34 mouse cellular contexts compared by ENCODE assay signal in the genomic region with DNA sequence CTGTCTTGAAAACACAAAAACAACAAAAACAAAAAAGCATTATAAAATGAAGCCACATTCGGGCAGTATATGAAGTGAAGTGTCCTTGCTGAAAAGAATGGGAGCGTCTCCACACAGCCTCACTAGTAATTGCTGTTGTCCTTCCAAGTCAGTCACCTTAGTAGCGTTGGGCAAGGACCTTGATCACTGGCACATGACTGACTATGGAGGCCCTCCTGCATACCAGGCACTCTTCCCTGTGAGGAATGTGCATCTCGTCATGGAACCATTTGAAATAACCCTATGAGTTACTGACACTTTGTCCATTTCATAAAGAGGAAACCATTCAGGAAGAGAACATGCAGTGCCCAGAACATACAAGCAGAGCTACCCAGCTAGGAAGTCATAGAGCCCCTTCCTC. TPM values are rescaled to one million over a fixed set of nuclear protein-coding genes. Genes with fewer than 3 reads are reported as not detected.
DNase-seq lines count a peak whose midpoint lies in the region; ATAC-seq lines count a peak whose summit lies in the region.
"Had no signal": no experiment of that assay in that cellular context is flagged by ENCODE, and none has a peak within 500 bp of the region (broad histone marks: within the 10 kb centered on the region; RNA-seq: fewer than 3 reads in every experiment).

No protein-coding gene starts in this region.

- H3K4me2 ChIP-seq in heart, embryonic 16.5 days (ENCODE audit: low read depth, low read length) = no peak overlapping the region
- no peak overlapping the region for H3K4me2 ChIP-seq in heart, embryonic 12.5 days
- H3K4me2 ChIP-seq: embryonic facial prominence, embryonic 13.5 days; forebrain, embryonic 12.5 days; forebrain, embryonic 15.5 days; heart, embryonic 13.5 days; hindbrain, embryonic 12.5 days; hindbrain, embryonic 15.5 days had no signal

- WGBS in heart, embryonic 16.5 days = 61% methylated on average over 4 of the region's 4 CpGs
- 79% methylated on average over 4 of the region's 4 CpGs for WGBS in heart, embryonic 12.5 days

- peak; percentile 44 to 47 for DNase-seq in heart, adult 18-20 months
- DNase-seq in heart, adult 8-10 months (ENCODE audit: low spot score) = no peak
- DNase-seq in heart, adult 11 months = no peak
- DNase-seq in heart, postnatal 4 days = peak; percentile 18
- DNase-seq: B cell, adult 2 months; cerebellum, adult 11-12 months; cerebellum, adult 8-10 months; cerebellum, postnatal 36 days; embryo, embryonic 11 days; gastrocnemius, postnatal 25 days; kidney, adult 2 months had no signal

- ATAC-seq in heart, embryonic 16.5 days (replicated peaks; ENCODE audit: extremely low read depth, insufficient read depth, low FRiP score) = 0 out of 2 replicates have a peak, but pooled peaks have one; percentile 55
- no peak for ATAC-seq in heart, embryonic 12.5 days (ENCODE audit: insufficient number of reproducible peaks, low FRiP score)
- ATAC-seq: forebrain, embryonic 15.5 days; intestine, postnatal 0 days; Patski had no signal

- H3K9ac ChIP-seq in heart, embryonic 16.5 days (ENCODE audit: low read length) = no peak overlapping the region
- no peak overlapping the region for H3K9ac ChIP-seq in heart, embryonic 12.5 days
- H3K9ac ChIP-seq: embryonic facial prominence, embryonic 13.5 days; forebrain, embryonic 12.5 days; forebrain, embryonic 15.5 days; heart, embryonic 13.5 days; hindbrain, embryonic 12.5 days; hindbrain, embryonic 15.5 days had no signal

- H3K4me3 ChIP-seq in heart, embryonic 16.5 days (ENCODE audit: low read length) = no peak overlapping the region
- H3K4me3 ChIP-seq in heart, embryonic 12.5 days = no peak overlapping the region
- H3K4me3 ChIP-seq: embryonic facial prominence, embryonic 10.5 days; embryonic facial prominence, embryonic 13.5 days; erythroblast, embryonic 14.5 days; forebrain, embryonic 12.5 days; forebrain, embryonic 15.5 days; heart, embryonic 13.5 days; hindbrain, embryonic 12.5 days; hindbrain, embryonic 15.5 days had no signal

- H3K9me3 ChIP-seq in heart, embryonic 16.5 days (replicated peaks; ENCODE audit: control insufficient read depth, low read length) = no peaks in the 10 kb centered on the region
- no peaks in the 10 kb centered on the region for H3K9me3 ChIP-seq in heart, embryonic 12.5 days (replicated peaks)
- H3K9me3 ChIP-seq: embryonic facial prominence, embryonic 10.5 days; embryonic facial prominence, embryonic 13.5 days; forebrain, embryonic 12.5 days; forebrain, embryonic 15.5 days; G1E; heart, embryonic 13.5 days; hindbrain, embryonic 12.5 days; hindbrain, embryonic 15.5 days had no signal

- no peaks in the 10 kb centered on the region for H3K27me3 ChIP-seq in heart, embryonic 16.5 days (ENCODE audit: control insufficient read depth, insufficient read depth, low read length)
- no peaks in the 10 kb centered on the region for H3K27me3 ChIP-seq in heart, embryonic 12.5 days (replicated peaks)
- H3K27me3 ChIP-seq: CH12.LX; embryonic facial prominence, embryonic 13.5 days; forebrain, embryonic 12.5 days; forebrain, embryonic 15.5 days; heart, embryonic 13.5 days; hindbrain, embryonic 12.5 days; hindbrain, embryonic 15.5 days; Patski had no signal

- H3K4me1 ChIP-seq in heart, embryonic 16.5 days (ENCODE audit: control insufficient read depth, insufficient read depth, low read length) = peaks cover 5% of the 10 kb centered on the region
- peaks cover 11% of the 10 kb centered on the region for H3K4me1 ChIP-seq in heart, embryonic 12.5 days (replicated peaks)
- H3K4me1 ChIP-seq: embryonic facial prominence, embryonic 10.5 days; embryonic facial prominence, embryonic 13.5 days; forebrain, embryonic 12.5 days; forebrain, embryonic 15.5 days; hindbrain, embryonic 12.5 days; hindbrain, embryonic 15.5 days had no signal

- no peak overlapping the region for H3K27ac ChIP-seq in heart, embryonic 16.5 days (ENCODE audit: low read length)
- H3K27ac ChIP-seq in heart, embryonic 12.5 days (ENCODE audit: poor library complexity, severe bottlenecking) = no peak overlapping the region
- H3K27ac ChIP-seq: embryonic facial prominence, embryonic 10.5 days; embryonic facial prominence, embryonic 13.5 days; forebrain, embryonic 12.5 days; forebrain, embryonic 15.5 days; heart, embryonic 13.5 days; hindbrain, embryonic 12.5 days; hindbrain, embryonic 15.5 days had no signal

- peaks cover 13% of the 10 kb centered on the region for H3K36me3 ChIP-seq in heart, embryonic 16.5 days (ENCODE audit: control insufficient read depth, insufficient read depth)
- peaks cover 59% of the 10 kb centered on the region for H3K36me3 ChIP-seq in heart, embryonic 12.5 days

RNA-seq across cellular contexts. Expression of gene Uqcr10, which starts 32.4 kb away (rescaled TPM):
- total RNA-seq in heart, adult 18-20 months (2021) = 1,000 to 10,000 TPM; 1,576 to 1,640 TPM
- total RNA-seq in heart, adult 8-10 months (2022) = 1,000 to 10,000 TPM; 1,379 to 1,599 (median 1,505) TPM
- polyA plus RNA-seq in heart, embryonic 16.5 days (2015; fragmentation: Nextera tagmentation; extraction: Ambion mirVana) = 1,930 and 1,976 TPM in 2 replicates
- 1,000 to 10,000 TPM; 1,138 to 1,323 TPM for total RNA-seq in heart, postnatal 4 days (2021)
- 1,618 and 1,621 TPM in 2 replicates for polyA plus RNA-seq in heart, embryonic 12.5 days (2016; fragmentation: Nextera tagmentation; extraction: Ambion mirVana)

RNA-seq across cellular contexts. Expression of gene Zmat5, which starts 32.7 kb away (rescaled TPM):
- total RNA-seq in heart, adult 18-20 months (2021) = 10 to 100 TPM; 24.7 to 25.5 TPM
- 10 to 100 TPM; 25.9 to 31.7 (median 26.3) TPM for total RNA-seq in heart, adult 8-10 months (2022)
- 51.5 and 58.3 TPM in 2 replicates for polyA plus RNA-seq in heart, embryonic 16.5 days (2015; fragmentation: Nextera tagmentation; extraction: Ambion mirVana)
- 10 to 100 TPM; 22.1 to 23.4 TPM for total RNA-seq in heart, postnatal 4 days (2021)
- polyA plus RNA-seq in heart, embryonic 12.5 days (2016; fragmentation: Nextera tagmentation; extraction: Ambion mirVana) = 48.1 and 53.6 TPM in 2 replicates

RNA-seq across cellular contexts. Expression of gene Ascc2, which starts 34.2 kb away (rescaled TPM):
- total RNA-seq in heart, adult 18-20 months (2021) = 10 to 100 TPM; 15.0 to 16.1 TPM
- total RNA-seq in heart, adult 8-10 months (2022) = 10 to 100 TPM; 14.1 to 18.4 (median 15.3) TPM
- 21.1 and 22.0 TPM in 2 replicates for polyA plus RNA-seq in heart, embryonic 16.5 days (2015; fragmentation: Nextera tagmentation; extraction: Ambion mirVana)
- total RNA-seq in heart, postnatal 4 days (2021) = 10 to 100 TPM; 17.0 to 18.3 TPM
- 28.0 and 29.6 TPM in 2 replicates for polyA plus RNA-seq in heart, embryonic 12.5 days (2016; fragmentation: Nextera tagmentation; extraction: Ambion mirVana)

RNA-seq across cellular contexts. Expression of gene Gm11032, which starts 51.9 kb away (rescaled TPM):
- total RNA-seq in heart, adult 18-20 months (2021) = not detected
- total RNA-seq in heart, adult 8-10 months (2022) = not detected
- not detected in 2 replicates for polyA plus RNA-seq in heart, embryonic 16.5 days (2015; fragmentation: Nextera tagmentation; extraction: Ambion mirVana)
- not detected for total RNA-seq in heart, postnatal 4 days (2021)
- polyA plus RNA-seq in heart, embryonic 12.5 days (2016; fragmentation: Nextera tagmentation; extraction: Ambion mirVana) = not detected in 2 replicates
- total RNA-seq: adrenal gland, adult 18-20 months; adrenal gland, postnatal 14 days; CH12.LX; G1E; gastrocnemius, adult 8-10 months; gastrocnemius, postnatal 25 days; hematopoietic stem cell, adult 5-6 weeks had no signal
- polyA plus RNA-seq: brain, embryonic 14.5 days; cortical plate, adult 2 months; embryonic facial prominence, embryonic 10.5 days; embryonic facial prominence, embryonic 13.5 days; erythroblast, embryonic 14.5 days; forebrain, embryonic 12.5 days; forebrain, embryonic 15.5 days; G1E; gonadal fat pad, adult 2 months; heart, embryonic 13.5 days; hindbrain, embryonic 12.5 days; hindbrain, embryonic 15.5 days; intestine, embryonic 14.5 days; intestine, postnatal 0 days; kidney, adult 2 months; kidney, embryonic 14.5 days; Patski had no signal

Comparison
In these comparisons a context has a peak if more than half of its experiments do, and no peak if none do; other contexts are left out.
1. DNase-seq: peak in heart, adult 18-20 months (2 of 2) and heart, postnatal 4 days (single experiment); none in heart, adult 8-10 months (single experiment) and heart, adult 11 months (single experiment).